Mouse (Mus musculus) midbrain, embryonic 14.5 days (tissue): ENCODE measurements around the gene Tmem129. TPM values are rescaled to one million over a fixed set of nuclear protein-coding genes. Genes with fewer than 3 reads are reported as not detected.

Experiments
- ATAC-seq: fragments of 200-750 bp; cut with Nextera tagmentation; 2 replicates; pipeline ENCODE4 v1.8.0; 2017; ENCODE audit warnings: moderate number of reproducible peaks, moderate library complexity; ENCODE audit not compliant: low FRiP score, low TSS enrichment
- DNase-seq: peaks from one replicate; pipeline ENCODE4 v3.0.0-alpha.2; 2015
- H3K27ac ChIP-seq: fragments of 300-500 bp; sonication (generic); replicated peaks from 2 replicates; pipeline ENCODE4 v1.5.1; 2014; ENCODE audit warnings: mild to moderate bottlenecking, low read depth, low read length, moderate library complexity
- H3K27me3 ChIP-seq: fragments of 300-500 bp; sonication (generic); 2 replicates; pipeline ENCODE4 v1.6.1; 2014; ENCODE audit warnings: low read length, control low read depth, mixed read lengths; ENCODE audit not compliant: control insufficient read depth, insufficient read depth
- H3K36me3 ChIP-seq: fragments of 300-500 bp; sonication (generic); 2 replicates; pipeline ENCODE4 v1.6.1; 2014; ENCODE audit warnings: low read length, control low read depth; ENCODE audit not compliant: control insufficient read depth, insufficient read depth
- H3K4me1 ChIP-seq: fragments of 300-500 bp; sonication (generic); 2 replicates; pipeline ENCODE4 v1.6.1; 2014; ENCODE audit warnings: mild to moderate bottlenecking, antibody characterized with exemption, low read length, control low read depth; ENCODE audit not compliant: control insufficient read depth, insufficient read depth
- H3K4me2 ChIP-seq: fragments of 300-500 bp; sonication (generic); 2 replicates; pipeline ENCODE4 v1.6.1; 2014; ENCODE audit warnings: mild to moderate bottlenecking, low read length, moderate library complexity
- H3K4me3 ChIP-seq: fragments of 300-500 bp; sonication (generic); replicated peaks from 2 replicates; pipeline ENCODE4 v1.5.1; 2014; ENCODE audit warnings: low read depth, low read length
- H3K9ac ChIP-seq: fragments of 300-500 bp; sonication (generic); replicated peaks from 2 replicates; pipeline ENCODE4 v1.6.1; 2014; ENCODE audit warnings: mild to moderate bottlenecking, low read length, moderate library complexity
- H3K9me3 ChIP-seq: fragments of 300-500 bp; sonication (generic); 2 replicates; pipeline ENCODE4 v1.6.1; 2016; ENCODE audit warnings: low read length, control low read depth, mixed read lengths; ENCODE audit not compliant: control insufficient read depth
- WGBS: fragments of 180-500 bp; shearing (Covaris S2); extraction: QIAGEN DNeasy Blood & Tissue Kit; methylation state at CpG from one replicate; pipeline ENCODE4 v1.1.7; 2014; 5-methylcytosine and 5-hydroxymethylcytosine counted together
- polyA plus RNA-seq: library from polyadenylated mRNA; unstranded; fragments of >200 nt; fragmentation: Nextera tagmentation; extraction: Ambion mirVana; gene quantifications from 2 replicates; pipeline ENCODE4 v1.2.1, GENCODE M21; 2014

Gene Tmem129
- polyA plus RNA-seq, 1 experiment from 2014 or later = 31.1 TPM

DNA sequence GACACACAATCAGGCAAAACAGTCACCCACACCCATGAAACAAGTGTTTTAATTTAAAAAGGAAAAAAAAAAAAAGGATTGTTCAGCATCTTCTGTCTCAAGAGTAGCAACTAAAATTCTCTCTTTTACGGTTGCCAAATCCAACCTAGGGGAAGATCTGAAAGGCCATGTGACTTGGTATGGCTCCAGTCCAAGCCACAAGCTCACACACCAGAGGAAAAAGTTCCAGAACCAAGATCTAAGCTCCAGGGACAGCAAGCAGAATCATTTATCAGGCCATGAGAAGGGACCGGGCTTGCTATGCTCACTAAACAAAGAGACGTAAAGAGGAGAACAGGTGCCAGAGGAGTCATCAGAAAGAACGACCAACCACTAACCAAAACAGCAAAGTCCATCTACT is 30.2 kb downstream of the Tmem129 start:
- ATAC-seq = no peak
- no peaks in the 10 kb centered on the region for H3K36me3 ChIP-seq
- H3K9me3 ChIP-seq = no peaks in the 10 kb centered on the region
- peak overlapping the region; percentile 94 for H3K4me2 ChIP-seq
- H3K4me3 ChIP-seq = no peak overlapping the region
- H3K27me3 ChIP-seq = no peaks in the 10 kb centered on the region
- no peak for DNase-seq
- WGBS = 48% methylated on average over 4 of the region's 4 CpGs
- H3K9ac ChIP-seq = no peak overlapping the region
- H3K27ac ChIP-seq = no peak overlapping the region
- peaks cover 14% of the 10 kb centered on the region for H3K4me1 ChIP-seq

DNA sequence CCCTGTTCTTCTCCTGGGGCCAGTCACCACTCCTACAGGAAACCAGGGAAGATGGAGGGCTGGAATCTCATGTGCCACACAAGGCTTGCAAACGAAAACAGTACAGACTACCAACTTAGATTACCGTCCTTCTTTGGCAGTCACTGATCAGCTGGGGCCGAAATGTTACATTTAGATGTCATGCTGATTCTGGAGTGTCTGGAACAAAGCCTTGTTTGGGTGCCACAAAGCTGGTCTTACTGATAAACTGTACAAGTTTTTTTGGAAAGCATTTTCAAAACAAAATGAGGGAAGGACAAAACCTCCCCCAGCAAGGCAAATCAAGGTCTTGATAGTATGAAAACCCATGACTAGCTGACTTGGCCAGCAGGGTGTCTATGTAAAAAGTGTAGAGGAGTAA is 34.5 kb downstream of the Tmem129 start:
- no peak overlapping the region for H3K4me2 ChIP-seq
- no peak overlapping the region for H3K9ac ChIP-seq
- no peak overlapping the region for H3K4me3 ChIP-seq
- 0 out of 2 replicates have a peak overlapping the region, but pooled peaks have one; percentile 26 for H3K27ac ChIP-seq
- peaks cover 3% of the 10 kb centered on the region; the same call in 1 of the 2 replicates for H3K4me1 ChIP-seq
- 76% methylated on average over 3 of the region's 3 CpGs for WGBS
- H3K27me3 ChIP-seq = no peaks in the 10 kb centered on the region
- DNase-seq (no peak), ATAC-seq (no peak)
- H3K36me3 ChIP-seq = no peaks in the 10 kb centered on the region
- no peaks in the 10 kb centered on the region for H3K9me3 ChIP-seq

DNA sequence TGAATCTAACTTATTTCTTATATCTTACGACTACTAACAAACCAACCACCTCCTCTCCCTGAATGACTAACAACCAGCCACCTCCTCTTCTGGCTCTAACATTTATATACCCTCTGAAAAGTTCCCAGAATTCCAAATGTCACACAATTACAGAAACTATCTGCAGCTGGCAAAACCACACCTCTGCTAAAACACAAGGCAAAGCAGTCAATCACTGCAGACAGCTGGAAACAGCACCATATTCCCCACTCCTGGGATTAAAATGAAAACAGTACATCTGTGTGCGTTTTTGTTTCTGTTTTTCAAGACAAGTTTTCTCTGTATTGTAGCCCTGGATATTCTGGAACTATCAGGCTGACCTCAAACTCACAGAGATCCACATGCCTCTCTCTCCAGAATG is 35.5 kb downstream of the Tmem129 start:
- Histone ChIP-seq H3K4me1 (no peaks in the 10 kb centered on the region), H3K27me3 (no peaks in the 10 kb centered on the region), H3K27ac (no peak overlapping the region), H3K9me3 (no peaks in the 10 kb centered on the region), H3K9ac (no peak overlapping the region), H3K36me3 (no peaks in the 10 kb centered on the region), H3K4me2 (no peak overlapping the region), H3K4me3 (no peak overlapping the region)
- 95% methylated on average over 2 of the region's 2 CpGs for WGBS
- ATAC-seq (no peak), DNase-seq (no peak)

DNA sequence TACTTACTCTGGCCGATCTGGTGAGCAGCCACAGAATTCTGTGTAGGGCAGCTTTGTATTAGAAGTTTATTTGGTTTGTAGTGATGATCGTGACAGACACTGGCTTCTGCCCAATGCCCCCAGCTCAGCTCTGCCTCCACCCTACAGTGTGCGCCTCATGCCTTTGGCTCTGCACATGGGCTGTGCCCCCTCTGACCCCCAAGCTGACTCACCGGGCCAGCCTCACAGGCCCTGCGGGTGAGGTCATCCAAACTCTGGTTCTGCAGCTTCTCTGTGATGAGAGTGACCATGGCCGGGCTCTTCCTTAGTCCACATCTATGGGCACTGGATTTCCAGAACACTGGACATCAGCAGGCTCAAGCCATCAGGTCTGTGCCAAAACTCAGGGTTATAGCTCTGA is 43.8 kb downstream of the Tmem129 start:
- H3K4me3 ChIP-seq = no peak overlapping the region
- no peaks in the 10 kb centered on the region for H3K27me3 ChIP-seq
- WGBS = 94% methylated on average over 6 of the region's 6 CpGs

DNA sequence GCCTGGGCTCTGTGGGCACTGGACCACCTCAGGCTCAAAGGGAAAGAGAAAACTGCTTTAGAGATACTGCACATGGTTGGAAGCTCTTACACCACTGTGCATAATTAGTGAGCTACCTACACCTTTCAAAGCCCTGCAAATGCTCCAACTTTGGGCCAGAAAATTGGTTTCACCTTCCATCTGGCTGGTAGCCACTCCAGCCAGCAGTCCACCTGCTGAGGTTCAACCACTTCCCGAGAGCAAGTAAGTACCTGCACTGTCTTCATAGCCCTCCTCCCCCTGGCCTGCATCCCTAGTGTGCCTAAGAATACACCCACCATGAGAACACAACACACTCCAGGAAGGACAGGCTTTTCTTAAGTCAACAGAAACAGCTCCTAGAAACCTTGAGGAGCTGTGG is 46.4 kb downstream of the Tmem129 start:
- DNase-seq (no peak), ATAC-seq (no peak)
- Histone ChIP-seq H3K27ac (no peak overlapping the region), H3K4me3 (no peak overlapping the region), H3K36me3 (peaks cover 48% of the 10 kb centered on the region), H3K4me1 (no peaks in the 10 kb centered on the region), H3K4me2 (no peak overlapping the region), H3K27me3 (no peaks in the 10 kb centered on the region), H3K9ac (no peak overlapping the region), H3K9me3 (no peaks in the 10 kb centered on the region)
- 90% methylated on average over 1 of the region's 1 CpGs for WGBS

More for the DNA sequence above, 43.8 kb downstream of the Tmem129 start:
- H3K4me2 ChIP-seq = no peak overlapping the region
- no peaks in the 10 kb centered on the region for H3K4me1 ChIP-seq
- DNase-seq (no peak), ATAC-seq (no peak)
- H3K9ac ChIP-seq = no peak overlapping the region
- H3K27ac ChIP-seq = no peak overlapping the region
- H3K9me3 ChIP-seq = no peaks in the 10 kb centered on the region
- peaks cover 22% of the 10 kb centered on the region for H3K36me3 ChIP-seq

DNA sequence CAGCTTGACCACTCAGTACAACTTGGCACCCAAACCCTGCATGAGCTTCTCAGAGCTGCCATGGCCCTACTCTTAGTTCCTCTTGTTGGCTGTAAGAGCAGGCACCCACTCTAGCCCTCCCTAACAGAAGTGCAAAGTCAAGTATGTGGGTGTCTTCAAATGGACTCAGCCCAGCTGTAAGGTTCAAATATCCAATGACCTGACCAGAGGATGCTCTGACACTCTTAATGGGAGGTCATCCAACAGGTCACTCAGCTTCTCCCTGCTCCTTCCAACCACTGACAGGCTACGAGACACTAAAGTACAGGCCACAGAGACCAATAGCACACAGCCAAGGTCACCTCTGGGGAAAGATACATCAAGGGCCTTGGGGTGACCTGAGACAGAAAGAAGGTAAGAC is 49.0 kb downstream of the Tmem129 start:
- Histone ChIP-seq H3K4me3 (no peak overlapping the region), H3K9me3 (no peaks in the 10 kb centered on the region), H3K27ac (no peak overlapping the region), H3K4me1 (no peaks in the 10 kb centered on the region), H3K4me2 (no peak overlapping the region), H3K9ac (no peak overlapping the region), H3K27me3 (no peaks in the 10 kb centered on the region), H3K36me3 (peaks cover 53% of the 10 kb centered on the region)
- DNase-seq (no peak), ATAC-seq (no peak)
- 91% methylated on average over 1 of the region's 1 CpGs for WGBS

DNA sequence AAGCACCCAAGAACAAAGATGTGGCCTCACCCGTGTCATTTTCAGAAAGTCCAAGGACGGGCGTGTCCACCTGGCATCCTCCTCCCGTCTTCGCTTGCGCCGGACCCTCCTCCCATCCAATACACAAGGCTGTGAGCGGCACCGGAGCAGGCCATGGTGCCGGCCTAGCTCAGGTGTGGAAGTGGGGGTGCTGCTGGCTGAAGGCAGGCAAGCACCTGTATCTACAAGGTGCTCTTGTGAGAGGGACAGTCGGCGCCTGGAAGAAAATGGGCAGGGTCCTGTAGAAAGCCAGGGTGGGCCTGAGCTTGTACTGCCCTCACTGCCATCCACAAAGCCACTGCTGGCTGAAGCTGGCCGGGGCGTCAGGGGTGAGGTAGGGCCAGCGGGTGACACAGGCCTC is 50.8 kb downstream of the Tmem129 start:
- Histone ChIP-seq H3K4me1 (no peaks in the 10 kb centered on the region), H3K4me2 (no peak overlapping the region), H3K27me3 (no peaks in the 10 kb centered on the region), H3K4me3 (no peak overlapping the region), H3K36me3 (peaks cover 43% of the 10 kb centered on the region), H3K9ac (no peak overlapping the region), H3K27ac (no peak overlapping the region), H3K9me3 (no peaks in the 10 kb centered on the region)
- ATAC-seq = no peak
- DNase-seq = no peak
- WGBS = 97% methylated on average over 15 of the region's 15 CpGs

DNA sequence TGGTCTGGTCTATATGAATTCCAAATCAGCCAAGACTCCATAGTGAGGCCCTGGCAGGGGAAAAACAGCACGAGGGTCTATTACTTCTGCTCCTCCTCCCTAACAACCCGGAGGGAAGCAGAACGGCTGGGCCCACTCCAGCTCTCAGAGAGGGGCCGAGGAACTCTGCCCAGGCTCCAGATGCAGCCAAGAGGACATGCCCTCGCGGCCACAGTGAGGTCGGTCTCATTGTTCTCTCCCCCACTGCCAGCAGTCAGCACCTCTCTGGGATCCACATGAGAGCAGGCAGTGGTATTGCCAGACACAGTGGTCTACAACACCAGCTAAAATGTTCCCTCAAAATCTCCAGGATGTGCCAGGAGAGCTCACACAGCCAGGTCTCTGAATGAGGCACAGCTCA is 51.6 kb downstream of the Tmem129 start:
- Histone ChIP-seq H3K27me3 (no peaks in the 10 kb centered on the region), H3K4me1 (no peaks in the 10 kb centered on the region), H3K9me3 (no peaks in the 10 kb centered on the region), H3K9ac (no peak overlapping the region), H3K27ac (no peak overlapping the region), H3K4me3 (no peak overlapping the region), H3K36me3 (peaks cover 39% of the 10 kb centered on the region), H3K4me2 (no peak overlapping the region)
- DNase-seq (no peak), ATAC-seq (no peak)
- WGBS = 78% methylated on average over 7 of the region's 7 CpGs

DNA sequence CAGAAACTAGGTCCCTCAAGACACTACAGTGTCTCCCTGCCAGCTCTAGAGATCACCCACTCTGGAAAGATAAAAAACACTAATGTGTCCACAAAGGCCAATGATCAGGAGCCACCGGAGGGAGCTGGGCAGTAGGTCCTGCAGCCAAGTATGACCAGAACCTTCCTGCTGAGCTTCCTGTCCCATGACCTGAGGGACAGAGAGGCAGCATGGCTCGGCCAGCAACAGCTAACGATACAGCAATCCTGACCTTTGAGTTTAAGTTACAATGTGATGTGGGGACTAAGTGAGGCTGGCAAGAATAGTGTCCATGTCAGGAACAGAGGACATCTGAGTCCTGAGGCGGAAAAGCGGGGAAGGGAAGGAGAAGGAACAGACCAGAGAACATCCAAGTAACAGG is 52.9 kb downstream of the Tmem129 start:
- ATAC-seq (no peak), DNase-seq (no peak)
- no peak overlapping the region for H3K9ac ChIP-seq
- H3K4me2 ChIP-seq = no peak overlapping the region
- no peak overlapping the region for H3K4me3 ChIP-seq
- no peaks in the 10 kb centered on the region for H3K9me3 ChIP-seq
- peaks cover 43% of the 10 kb centered on the region for H3K36me3 ChIP-seq
- WGBS = 94% methylated on average over 5 of the region's 5 CpGs
- H3K27me3 ChIP-seq = no peaks in the 10 kb centered on the region
- no peaks in the 10 kb centered on the region for H3K4me1 ChIP-seq
- no peak overlapping the region for H3K27ac ChIP-seq
